Mouse (Mus musculus) liver, embryonic 15.5 days (tissue): ENCODE measurements around the gene Aim2. TPM values are rescaled to one million over a fixed set of nuclear protein-coding genes. Genes with fewer than 3 reads are reported as not detected.

Experiments
- ATAC-seq: fragments of 200-750 bp; cut with Nextera tagmentation; 2 replicates; pipeline ENCODE4 v1.8.0; 2017; ENCODE audit warnings: moderate number of reproducible peaks, mild to moderate bottlenecking, moderate library complexity; ENCODE audit not compliant: insufficient read depth
- H3K27ac ChIP-seq: fragments of 300-500 bp; sonication (generic); replicated peaks from 2 replicates; pipeline ENCODE4 v1.5.1; 2015; ENCODE audit warnings: mild to moderate bottlenecking, inconsistent platforms
- H3K27me3 ChIP-seq: fragments of 300-500 bp; sonication (generic); 2 replicates; pipeline ENCODE4 v1.6.1; 2015; ENCODE audit warnings: mild to moderate bottlenecking, inconsistent platforms
- H3K36me3 ChIP-seq: fragments of 300-500 bp; sonication (generic); replicated peaks from 2 replicates; pipeline ENCODE4 v1.6.1; 2015; ENCODE audit warnings: moderate library complexity, mild to moderate bottlenecking, inconsistent platforms
- H3K4me1 ChIP-seq: fragments of 300-500 bp; sonication (generic); replicated peaks from 2 replicates; pipeline ENCODE4 v1.6.1; 2015; ENCODE audit warnings: inconsistent platforms
- H3K4me2 ChIP-seq: fragments of 300-500 bp; sonication (generic); 2 replicates; pipeline ENCODE4 v1.6.1; 2015; ENCODE audit warnings: moderate library complexity, mild to moderate bottlenecking, inconsistent platforms
- H3K4me3 ChIP-seq: fragments of 300-500 bp; sonication (generic); replicated peaks from 2 replicates; pipeline ENCODE4 v1.5.1; 2015; ENCODE audit warnings: mild to moderate bottlenecking, inconsistent platforms
- H3K9ac ChIP-seq: fragments of 300-500 bp; sonication (generic); 2 replicates; pipeline ENCODE4 v1.6.1; 2015; ENCODE audit warnings: moderate library complexity, mild to moderate bottlenecking, inconsistent platforms
- H3K9me3 ChIP-seq: fragments of 300-500 bp; sonication (generic); replicated peaks from 2 replicates; pipeline ENCODE4 v1.6.1; 2016; ENCODE audit warnings: inconsistent platforms
- WGBS: fragments of 180-500 bp; shearing (Covaris S2); methylation state at CpG from one replicate; pipeline ENCODE4 v1.1.7; 2015; ENCODE audit warnings: mixed read lengths; ENCODE audit not compliant: insufficient replicate concordance; 5-methylcytosine and 5-hydroxymethylcytosine counted together
- polyA plus RNA-seq: library from polyadenylated mRNA; unstranded; fragments of >200 nt; fragmentation: Nextera tagmentation; extraction: Ambion mirVana; gene quantifications from 2 replicates; pipeline ENCODE4 v1.2.1, GENCODE M21; 2015

Aim2 gene
- polyA plus RNA-seq, 1 experiment from 2014 or later: 3.3 TPM

- Histone ChIP-seq H3K4me1 (no peaks in the 10 kb centered on the region), H3K9me3 (no peaks in the 10 kb centered on the region), H3K27ac (no peak overlapping the region), H3K4me2 (no peak overlapping the region), H3K9ac (no peak overlapping the region), H3K27me3 (peaks cover 16% of the 10 kb centered on the region), H3K4me3 (no peak overlapping the region), H3K36me3 (no peaks in the 10 kb centered on the region)
- WGBS: 49% methylated on average over 6 of the region's 6 CpGs
- no peak for ATAC-seq
Measured at GRCm38 (mm10) chr1:173391754-173392153, 41.1 kb downstream of the Aim2 start.

- no peaks in the 10 kb centered on the region for H3K9me3 ChIP-seq
- H3K27me3 ChIP-seq: no peaks in the 10 kb centered on the region
- no peak overlapping the region for H3K27ac ChIP-seq
- H3K4me3 ChIP-seq: no peak overlapping the region
- H3K4me2 ChIP-seq: no peak overlapping the region
- H3K9ac ChIP-seq: no peak overlapping the region
- 24% methylated on average over 3 of the region's 3 CpGs for WGBS
- H3K36me3 ChIP-seq: no peaks in the 10 kb centered on the region
- ATAC-seq: 0 out of 2 replicates have a peak, but pooled peaks have one; percentile 22
- no peaks in the 10 kb centered on the region for H3K4me1 ChIP-seq
Measured at GRCm38 (mm10) chr1:173398323-173398970, 47.8 kb downstream of the Aim2 start.

GRCm38 (mm10) chr1:173404696-173405309 is 54.1 kb downstream of the Aim2 start:
- no peak overlapping the region for H3K4me2 ChIP-seq
- ATAC-seq: no peak
- H3K9ac ChIP-seq: no peak overlapping the region
- no peaks in the 10 kb centered on the region for H3K9me3 ChIP-seq
- H3K4me3 ChIP-seq: no peak overlapping the region
- no peaks in the 10 kb centered on the region for H3K27me3 ChIP-seq
- no peak overlapping the region for H3K27ac ChIP-seq
- H3K4me1 ChIP-seq: no peaks in the 10 kb centered on the region
- WGBS: 80% methylated on average over 5 of the region's 5 CpGs
- no peaks in the 10 kb centered on the region for H3K36me3 ChIP-seq

GRCm38 (mm10) chr1:173409066-173409465 is 58.4 kb downstream of the Aim2 start:
- Histone ChIP-seq H3K36me3 (no peaks in the 10 kb centered on the region), H3K27me3 (no peaks in the 10 kb centered on the region), H3K9me3 (no peaks in the 10 kb centered on the region), H3K27ac (no peak overlapping the region), H3K4me2 (no peak overlapping the region), H3K4me1 (no peaks in the 10 kb centered on the region), H3K9ac (no peak overlapping the region), H3K4me3 (no peak overlapping the region)
- ATAC-seq: no peak

GRCm38 (mm10) chr1:173411863-173412262 is 61.2 kb downstream of the Aim2 start:
- 49% methylated on average over 4 of the region's 4 CpGs for WGBS
- no peaks in the 10 kb centered on the region for H3K9me3 ChIP-seq
- no peaks in the 10 kb centered on the region for H3K4me1 ChIP-seq
- no peak overlapping the region for H3K4me3 ChIP-seq
- H3K27ac ChIP-seq: no peak overlapping the region
- H3K4me2 ChIP-seq: no peak overlapping the region
- H3K27me3 ChIP-seq: no peaks in the 10 kb centered on the region
- no peak overlapping the region for H3K9ac ChIP-seq
- no peak for ATAC-seq
- H3K36me3 ChIP-seq: no peaks in the 10 kb centered on the region

- Histone ChIP-seq H3K27ac (no peak overlapping the region), H3K4me1 (no peaks in the 10 kb centered on the region), H3K9me3 (no peaks in the 10 kb centered on the region), H3K36me3 (no peaks in the 10 kb centered on the region), H3K4me2 (no peak overlapping the region), H3K9ac (no peak overlapping the region), H3K4me3 (no peak overlapping the region), H3K27me3 (no peaks in the 10 kb centered on the region)
- ATAC-seq: no peak
- WGBS: 55% methylated on average over 3 of the region's 3 CpGs
Measured at GRCm38 (mm10) chr1:173414631-173415030, 64.0 kb downstream of the Aim2 start.

- Histone ChIP-seq H3K9me3 (no peaks in the 10 kb centered on the region), H3K36me3 (no peaks in the 10 kb centered on the region), H3K27ac (no peak overlapping the region), H3K9ac (no peak overlapping the region), H3K4me2 (no peak overlapping the region), H3K4me1 (no peaks in the 10 kb centered on the region), H3K27me3 (no peaks in the 10 kb centered on the region), H3K4me3 (no peak overlapping the region)
- WGBS: 68% methylated on average over 3 of the region's 3 CpGs
- ATAC-seq: 0 out of 2 replicates have a peak, but pooled peaks have one; percentile 11
Measured at GRCm38 (mm10) chr1:173418516-173418915, 67.8 kb downstream of the Aim2 start.

- no peaks in the 10 kb centered on the region for H3K36me3 ChIP-seq
- ATAC-seq: peak; percentile 86
- no peak overlapping the region for H3K4me3 ChIP-seq
- H3K27me3 ChIP-seq: no peaks in the 10 kb centered on the region
- H3K4me2 ChIP-seq: no peak overlapping the region
- no peak overlapping the region for H3K9ac ChIP-seq
- 66% methylated on average over 1 of the region's 1 CpGs for WGBS
- H3K4me1 ChIP-seq: no peaks in the 10 kb centered on the region
- no peaks in the 10 kb centered on the region for H3K9me3 ChIP-seq
- H3K27ac ChIP-seq: 0 out of 2 replicates have a peak overlapping the region, but pooled peaks have one; percentile 24
Measured at GRCm38 (mm10) chr1:173418936-173419621, 68.4 kb downstream of the Aim2 start.

- Histone ChIP-seq H3K4me3 (no peak overlapping the region), H3K4me1 (no peaks in the 10 kb centered on the region), H3K4me2 (no peak overlapping the region), H3K27me3 (no peaks in the 10 kb centered on the region), H3K36me3 (no peaks in the 10 kb centered on the region), H3K9me3 (no peaks in the 10 kb centered on the region), H3K9ac (no peak overlapping the region), H3K27ac (no peak overlapping the region)
- WGBS: 18% methylated on average over 6 of the region's 6 CpGs
- ATAC-seq: no peak
Measured at GRCm38 (mm10) chr1:173420374-173420773, 69.7 kb downstream of the Aim2 start.

GRCm38 (mm10) chr1:173426345-173426744 is 75.7 kb downstream of the Aim2 start:
- Histone ChIP-seq H3K4me1 (peaks cover 5% of the 10 kb centered on the region; the same call in 1 of the 2 replicates), H3K9ac (no peak overlapping the region), H3K27me3 (no peaks in the 10 kb centered on the region), H3K36me3 (no peaks in the 10 kb centered on the region), H3K9me3 (no peaks in the 10 kb centered on the region), H3K4me2 (no peak overlapping the region), H3K4me3 (no peak overlapping the region), H3K27ac (no peak overlapping the region)
- ATAC-seq: no peak
- 46% methylated on average over 2 of the region's 2 CpGs for WGBS

GRCm38 (mm10) chr1:173427385-173427784 is 76.7 kb downstream of the Aim2 start:
- Histone ChIP-seq H3K27ac (no peak overlapping the region), H3K9ac (no peak overlapping the region), H3K36me3 (no peaks in the 10 kb centered on the region), H3K9me3 (no peaks in the 10 kb centered on the region), H3K4me2 (no peak overlapping the region), H3K27me3 (no peaks in the 10 kb centered on the region), H3K4me3 (no peak overlapping the region), H3K4me1 (peaks cover 5% of the 10 kb centered on the region; the same call in 1 of the 2 replicates)
- ATAC-seq: no peak; the same call in 1 of the 2 replicates
- 66% methylated on average over 8 of the region's 8 CpGs for WGBS
